Mouse (Mus musculus) megakaryocyte progenitor cell, adult 5-6 weeks (primary cell): Measurements from ENCODE around the gene Spc25. TPM values are rescaled to one million over a fixed set of nuclear protein-coding genes. Genes with fewer than 3 reads are reported as not detected.

Experiments
- ATAC-seq: replicated peaks from 2 replicates; pipeline ENCODE4 v1.8.0; 2016; ENCODE audit warnings: mild to moderate bottlenecking, moderate TSS enrichment, inconsistent platforms; ENCODE audit not compliant: poor library complexity
- total RNA-seq, 2 experiments: library from RNA; stranded (forward) in 1 of 2; stranded (reverse) in 1 of 2; fragments of 157-497, 149-512 nt in 1 of 2; fragments of 200-1000 nt in 1 of 2; gene quantifications; 2 replicates each; pipeline versions ENCODE4 v1.2.3 to v1.2.4; 2015 to 2017

The Spc25 gene
- total RNA-seq (2015) (79.1 and 83.7 TPM in 2 replicates), total RNA-seq (2017) (98.5 and 109 TPM in 2 replicates)

DNA sequence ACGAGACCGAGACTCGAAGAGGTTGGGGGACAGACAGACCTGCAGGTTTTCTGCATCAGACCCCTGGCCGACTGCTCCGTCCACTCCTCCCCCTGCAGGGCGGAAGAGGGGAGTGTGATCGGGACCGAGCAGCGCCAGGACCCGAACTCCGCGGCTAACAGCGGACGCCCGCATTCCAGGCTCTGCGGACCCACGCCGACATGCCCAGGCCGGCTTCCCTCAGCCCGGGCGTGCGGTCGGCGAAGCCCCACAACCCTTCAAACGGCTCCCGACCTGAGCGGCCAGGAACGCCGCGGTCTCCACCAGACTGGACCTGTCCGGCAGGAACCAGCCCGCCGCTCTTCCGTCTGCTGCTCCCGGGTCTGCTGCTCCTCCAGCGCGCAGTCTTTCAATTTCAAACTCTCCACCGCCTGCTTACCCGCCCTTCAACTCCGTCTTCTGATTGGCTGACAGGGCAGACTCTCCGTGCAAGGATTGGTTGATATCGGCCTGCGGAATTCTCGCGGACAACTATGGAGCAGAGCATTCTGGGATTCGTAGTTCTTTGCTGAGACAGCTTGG, at the start of gene Spc25:
TSS of gene Spc25 (minus strand) at position 404 of the 561 bp plus-strand sequence.
- ATAC-seq, result peak; percentile 98

DNA sequence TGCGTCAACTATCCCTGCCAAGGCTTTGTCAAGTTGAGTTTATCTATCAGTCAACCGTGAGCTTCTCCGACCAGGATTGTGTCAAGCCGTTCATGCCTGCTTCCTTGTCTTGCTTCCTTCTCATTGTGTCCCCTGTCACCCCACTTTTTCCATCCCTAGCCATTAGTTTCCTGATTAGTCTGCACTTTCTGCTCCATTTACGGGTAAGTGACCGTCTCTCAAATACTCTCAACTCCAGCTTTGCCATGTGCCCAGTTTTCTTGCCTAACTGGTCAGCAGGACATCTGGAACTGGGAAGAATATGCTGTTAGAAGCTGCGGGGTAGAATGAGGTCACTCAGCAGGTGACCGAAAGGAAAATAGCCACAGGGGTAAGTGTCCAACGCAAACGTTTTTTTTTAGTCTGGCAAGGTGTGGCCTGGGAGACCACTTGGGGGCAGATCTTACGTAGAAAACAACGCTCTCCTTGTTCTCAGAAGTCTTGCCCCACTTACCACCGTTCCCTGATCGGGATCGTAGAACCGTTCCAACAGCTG, 42.3 kb upstream of the Spc25 start:
- no peak for ATAC-seq

DNA sequence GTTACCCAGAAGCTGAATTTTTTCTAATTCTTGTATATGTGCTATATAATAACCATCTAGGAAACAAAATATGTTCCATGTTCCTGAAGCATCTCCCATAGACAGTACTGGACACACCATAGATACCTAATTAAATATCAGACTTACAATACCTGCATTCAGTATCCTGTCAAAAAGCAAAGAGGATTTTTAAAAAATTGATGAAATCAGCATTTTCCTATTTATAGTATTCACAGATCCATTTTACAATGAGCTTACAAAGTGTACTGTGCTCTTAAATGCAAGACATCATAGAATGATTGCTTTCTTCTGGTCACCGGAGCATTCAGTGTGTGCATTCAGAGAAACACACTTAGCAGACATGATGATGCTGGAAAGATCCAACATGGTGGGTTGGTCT, 41.1 kb upstream of the Spc25 start:
- ATAC-seq, result no peak

DNA sequence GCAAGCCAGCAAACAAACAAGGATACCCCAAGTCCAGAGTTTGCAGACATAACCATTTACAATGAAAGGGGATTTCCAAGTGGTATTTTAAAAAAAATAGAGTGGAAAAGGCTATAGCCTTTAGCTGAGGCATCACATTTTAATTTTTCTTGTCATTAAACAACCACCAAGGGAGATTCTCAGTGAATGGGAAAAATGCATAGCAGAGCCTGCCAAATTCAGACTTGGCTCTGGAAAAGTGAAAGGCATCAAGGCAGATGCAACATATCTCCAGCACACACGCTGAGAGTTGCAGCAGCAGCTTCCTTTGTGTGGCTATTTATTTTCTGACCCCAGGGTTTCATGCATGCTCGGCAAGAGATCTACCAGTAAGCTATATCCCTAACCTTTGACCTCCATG, 38.9 kb upstream of the Spc25 start:
- ATAC-seq, result no peak

DNA sequence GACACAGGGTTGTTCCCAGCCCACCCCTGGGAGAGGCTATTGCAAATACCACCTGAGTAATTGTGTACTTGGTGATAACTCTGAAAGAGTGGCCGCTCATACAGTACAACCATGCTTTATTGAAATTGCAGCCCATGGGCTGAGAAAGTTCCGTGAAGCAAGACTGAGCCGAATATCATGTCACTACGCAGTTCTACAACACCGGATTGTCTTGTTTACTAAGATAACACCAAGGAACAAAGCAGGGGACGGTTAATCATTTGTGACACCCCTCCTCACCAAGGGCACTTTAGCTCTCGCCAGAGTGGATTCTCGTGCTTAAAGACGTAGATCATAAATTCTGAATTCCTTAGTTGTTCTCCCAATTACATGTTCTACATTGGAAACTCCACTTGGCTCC, 33.3 kb upstream of the Spc25 start:
- no peak for ATAC-seq

DNA sequence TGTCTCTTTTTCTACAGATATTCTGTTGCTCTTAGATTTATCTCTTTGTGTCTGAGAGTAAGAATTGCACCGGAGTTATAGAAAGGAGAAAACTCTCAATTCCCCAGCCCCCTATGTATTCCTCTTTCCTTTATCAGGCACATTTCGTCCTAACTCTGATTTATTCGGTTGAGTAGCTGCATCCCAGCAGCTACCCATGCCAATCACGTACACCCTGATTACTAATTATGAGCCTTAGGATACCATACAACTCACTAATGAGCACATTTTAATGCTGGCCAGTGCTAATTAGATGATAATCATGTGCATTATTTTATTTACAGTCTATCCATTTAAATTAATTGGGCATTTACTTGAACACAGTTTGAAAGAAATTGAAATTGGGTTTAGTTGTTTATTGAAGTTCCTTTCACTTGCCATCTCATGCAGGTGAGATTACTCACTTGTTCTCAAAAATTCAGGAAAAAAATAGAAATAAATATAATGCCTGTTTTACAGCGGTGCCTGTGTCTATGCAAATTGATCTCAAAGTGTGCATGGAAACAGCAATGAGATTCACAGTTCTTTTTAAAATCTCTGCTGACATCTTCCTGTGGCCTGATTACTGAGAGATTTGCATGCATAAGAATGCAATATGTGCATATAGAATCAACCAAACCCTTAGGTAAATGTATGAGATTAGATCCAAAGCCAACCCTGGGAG, 29.1 kb upstream of the Spc25 start:
- no peak for ATAC-seq

DNA sequence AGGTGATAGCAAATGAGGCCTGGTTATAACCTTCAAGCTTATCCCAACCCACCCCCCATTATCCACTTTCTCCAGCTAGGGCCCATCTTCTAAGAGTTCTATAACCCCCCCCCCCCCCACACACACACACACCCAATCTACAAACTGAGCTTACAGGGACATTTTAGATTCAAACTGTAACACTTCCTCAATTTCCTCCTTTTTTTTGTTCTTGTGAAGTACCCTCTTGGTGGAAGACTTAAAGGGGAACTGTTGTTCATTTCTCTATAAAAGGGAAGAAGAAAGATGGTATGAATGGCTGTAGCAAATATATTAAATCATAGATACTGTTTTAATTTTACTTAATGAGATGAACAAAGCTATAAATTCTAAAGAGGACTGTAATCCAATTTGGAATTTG, 26.1 kb upstream of the Spc25 start:
- peak; percentile 80 for ATAC-seq

DNA sequence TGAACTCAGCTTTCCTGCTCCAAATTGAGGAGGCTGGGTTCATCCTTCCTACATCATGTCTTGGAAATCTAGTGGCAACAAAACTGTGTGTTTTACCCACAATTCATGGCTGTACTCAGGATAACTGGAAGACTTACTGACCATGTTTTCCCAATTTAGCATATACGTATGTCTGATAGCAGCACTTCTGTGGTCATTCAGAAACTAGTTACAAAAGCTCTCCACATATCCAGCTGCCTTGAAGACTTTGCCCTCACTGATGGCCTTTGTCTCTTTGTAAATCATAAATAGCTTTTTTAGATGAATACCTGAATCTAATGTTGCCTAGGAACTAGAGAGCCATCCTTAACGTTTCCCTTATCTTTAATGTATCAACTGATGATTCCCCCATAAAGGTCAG, 24.1 kb upstream of the Spc25 start:
- no peak for ATAC-seq

DNA sequence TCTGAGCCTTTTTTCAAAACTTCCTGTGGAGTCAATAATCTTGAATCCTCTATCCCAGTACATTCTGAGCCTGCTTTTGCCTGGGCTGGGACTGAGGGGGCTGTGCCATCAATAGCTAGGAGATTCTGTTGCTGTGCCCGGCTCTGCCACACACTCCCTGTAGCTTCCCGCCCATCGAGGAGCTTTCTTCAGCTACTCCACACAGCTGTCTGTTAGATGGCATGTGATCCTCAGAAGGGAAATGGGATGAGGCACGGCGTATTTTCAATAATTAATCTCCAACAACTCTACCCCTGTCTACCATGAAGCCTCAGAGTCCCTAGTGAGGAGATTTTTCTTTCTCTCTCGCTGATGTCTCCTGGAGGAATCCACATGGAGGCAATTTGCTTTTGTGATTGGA, 22.6 kb upstream of the Spc25 start:
- no peak for ATAC-seq

DNA sequence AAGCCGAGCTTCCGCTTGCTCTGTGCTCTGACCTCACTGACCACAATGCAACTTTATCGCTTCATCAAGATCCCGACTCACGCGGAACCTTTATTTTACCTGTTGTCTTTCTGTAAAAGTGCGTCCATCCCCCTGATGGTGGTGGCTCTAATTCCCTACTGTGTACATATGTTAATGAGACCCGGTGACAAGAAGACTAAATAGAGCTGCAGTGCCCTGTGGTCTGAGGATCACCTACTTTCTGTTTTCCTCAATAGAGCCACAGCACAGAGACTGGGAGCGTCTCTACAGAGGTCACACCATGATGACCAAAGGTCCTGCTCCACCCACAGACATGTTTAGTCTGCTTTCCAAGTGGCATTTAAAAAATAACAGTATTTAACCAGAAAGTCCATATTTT, 20.9 kb upstream of the Spc25 start:
- ATAC-seq, result no peak

DNA sequence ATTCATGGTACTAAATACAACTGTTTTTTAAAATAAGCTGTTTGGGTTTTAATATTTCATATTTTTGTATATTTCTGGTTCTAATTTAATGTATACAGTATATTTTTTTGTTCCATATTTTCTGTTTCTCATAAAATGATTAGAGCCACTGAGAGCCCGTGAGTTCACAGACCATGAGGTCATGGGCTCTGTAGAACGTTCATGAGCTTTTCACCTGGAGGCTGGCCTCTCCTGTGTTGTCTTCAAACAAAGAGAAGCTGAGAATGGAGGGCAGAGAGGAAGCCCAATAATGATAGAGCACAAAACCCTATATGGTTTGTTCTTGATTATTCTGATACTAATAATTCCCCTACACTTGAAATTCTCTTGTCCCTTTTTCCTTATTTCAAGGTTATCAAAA, 18.7 kb upstream of the Spc25 start:
- no peak for ATAC-seq

DNA sequence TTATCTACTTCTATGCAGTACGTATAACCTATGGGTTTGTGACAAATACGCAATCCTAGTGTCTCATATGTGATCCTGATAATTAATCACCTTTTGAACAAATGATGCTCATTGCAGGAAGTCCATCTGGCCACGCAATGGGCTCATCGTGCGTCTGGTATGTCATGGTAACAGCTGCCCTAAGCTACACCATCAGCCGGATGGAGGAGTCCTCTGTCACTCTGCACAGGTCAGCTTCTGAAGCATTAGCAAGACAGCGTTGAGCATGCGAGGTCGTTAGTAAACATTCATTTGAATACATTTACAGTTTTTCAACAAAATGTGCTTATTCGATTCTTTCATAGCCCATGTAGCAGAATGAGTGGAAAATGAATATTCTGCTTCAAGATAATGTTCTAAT, 16.8 kb upstream of the Spc25 start:
- ATAC-seq, result no peak

DNA sequence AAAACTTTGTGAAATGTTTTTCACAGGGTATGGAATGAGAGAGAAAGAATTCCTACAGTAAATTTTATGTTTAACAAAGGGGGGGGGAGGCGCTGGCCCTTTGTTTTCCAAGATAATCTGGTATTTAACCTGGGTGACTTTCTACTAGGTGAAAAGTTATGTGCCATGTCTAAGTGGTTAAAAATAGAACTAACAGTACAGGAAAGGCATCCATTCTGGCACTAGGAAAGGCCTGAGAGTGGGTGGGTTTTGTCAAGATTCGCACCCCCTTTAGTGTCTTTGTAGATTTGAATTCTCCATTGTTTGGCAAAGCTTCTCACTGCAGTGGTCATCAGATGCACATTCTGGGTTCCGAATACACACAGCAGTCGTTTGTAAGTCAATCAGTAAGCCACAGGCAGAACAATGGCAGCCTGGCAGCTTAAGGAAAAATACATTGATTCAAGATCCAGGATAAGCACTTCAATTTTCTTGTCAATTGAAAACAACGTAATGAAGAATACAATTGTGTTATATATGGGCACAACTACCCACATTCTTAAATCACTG, 15.9 kb upstream of the Spc25 start:
- ATAC-seq, result no peak

DNA sequence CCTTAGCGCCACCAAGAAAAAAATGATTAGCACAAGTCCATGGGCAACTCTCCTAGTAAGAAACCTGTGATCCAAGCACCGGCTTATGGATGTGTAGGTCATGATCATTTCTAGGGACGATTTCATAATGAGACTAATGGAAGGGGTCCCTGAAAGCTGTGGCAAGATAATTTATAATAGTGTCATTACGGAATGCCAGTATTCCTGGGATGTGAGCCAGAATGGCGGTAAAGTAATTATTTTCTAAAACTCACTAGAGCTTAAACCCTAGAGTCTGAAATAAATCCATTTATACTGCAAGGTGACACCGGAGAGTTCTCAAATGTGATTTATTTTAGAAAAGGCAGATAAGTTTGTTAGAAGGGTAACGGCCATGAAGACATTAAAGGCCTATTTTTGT, 9.2 kb upstream of the Spc25 start:
- no peak for ATAC-seq

DNA sequence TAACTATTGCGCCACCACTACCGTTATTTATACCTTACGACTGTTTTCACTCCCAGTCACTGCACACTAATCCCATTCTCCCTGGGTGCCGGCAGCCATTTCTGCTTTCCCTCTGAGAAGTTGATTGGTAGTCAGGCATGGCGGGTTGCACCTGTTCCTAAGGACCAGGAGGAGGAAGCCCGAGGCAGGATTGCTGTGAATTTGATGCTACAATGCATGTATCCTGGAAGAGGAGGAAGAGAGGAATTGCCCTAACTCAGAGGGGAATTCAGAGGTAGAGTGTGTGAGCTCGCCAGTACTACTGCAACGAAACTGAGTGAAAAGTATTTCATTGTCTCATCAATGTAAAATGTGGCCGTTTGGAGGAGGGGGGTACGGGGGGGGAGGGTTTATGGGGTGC, 6.7 kb upstream of the Spc25 start:
- no peak for ATAC-seq

DNA sequence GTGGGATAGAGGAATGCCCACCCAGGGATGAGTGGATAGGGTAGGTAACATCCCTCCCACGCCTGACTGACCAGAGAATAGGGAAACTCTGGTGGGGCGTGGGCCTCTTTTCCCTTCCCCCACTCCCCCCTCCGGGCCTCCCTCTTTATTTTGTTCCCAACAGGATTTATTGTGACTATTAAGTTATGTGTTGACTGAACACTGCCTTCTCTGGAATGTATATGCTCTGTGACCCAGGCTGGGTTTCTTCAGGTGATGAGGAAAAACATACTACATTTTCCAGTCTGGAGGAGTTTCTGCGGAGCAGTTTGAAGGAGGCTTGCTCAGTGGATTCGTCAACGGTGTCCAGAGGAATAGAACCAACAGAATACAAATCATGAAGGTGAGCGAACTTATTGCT, 4.8 kb upstream of the Spc25 start, which contains the start of gene G6pc2:
TSS of gene G6pc2 (plus strand) at position 301 of the 400 bp plus-strand sequence.
- no peak for ATAC-seq

DNA sequence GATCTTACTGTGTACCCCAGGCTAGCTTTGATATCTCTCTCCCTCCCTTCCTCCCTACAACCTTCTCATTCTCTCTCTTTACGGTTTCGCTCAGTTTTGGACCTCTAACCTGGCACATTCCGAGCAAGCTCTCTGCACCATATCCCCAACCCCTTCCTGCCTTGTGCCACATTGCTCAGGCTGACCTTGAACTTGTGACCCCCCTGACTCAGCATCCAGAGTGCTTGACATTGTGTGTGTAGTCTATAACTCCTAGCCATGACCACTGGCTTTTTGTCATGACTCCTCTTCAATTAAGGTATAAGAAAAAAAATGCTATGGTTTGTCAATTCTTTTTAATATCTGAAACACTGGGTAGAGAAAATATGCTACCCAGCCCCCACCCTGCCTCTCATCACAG, 3.7 kb upstream of the Spc25 start:
- no peak for ATAC-seq

DNA sequence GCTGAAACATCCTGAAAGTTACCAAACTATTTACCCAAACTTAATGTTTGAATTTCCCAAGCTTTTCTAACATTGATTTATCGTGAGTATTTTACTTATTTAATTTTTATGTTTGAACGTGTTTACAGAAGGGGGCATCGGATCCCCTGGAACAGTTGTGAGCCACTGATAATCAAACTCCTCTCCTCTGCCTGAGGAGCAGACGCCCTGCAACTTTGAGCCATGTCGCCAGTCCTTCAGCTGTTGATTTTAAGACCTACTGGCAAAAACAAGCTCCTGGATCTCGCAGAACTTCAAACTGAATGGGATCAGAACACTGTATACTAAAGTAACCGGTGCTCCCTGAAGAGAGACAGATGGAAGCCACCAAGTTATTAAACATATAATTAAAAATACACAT, 529 bp upstream of the Spc25 start:
- ATAC-seq, result peak; percentile 33

DNA sequence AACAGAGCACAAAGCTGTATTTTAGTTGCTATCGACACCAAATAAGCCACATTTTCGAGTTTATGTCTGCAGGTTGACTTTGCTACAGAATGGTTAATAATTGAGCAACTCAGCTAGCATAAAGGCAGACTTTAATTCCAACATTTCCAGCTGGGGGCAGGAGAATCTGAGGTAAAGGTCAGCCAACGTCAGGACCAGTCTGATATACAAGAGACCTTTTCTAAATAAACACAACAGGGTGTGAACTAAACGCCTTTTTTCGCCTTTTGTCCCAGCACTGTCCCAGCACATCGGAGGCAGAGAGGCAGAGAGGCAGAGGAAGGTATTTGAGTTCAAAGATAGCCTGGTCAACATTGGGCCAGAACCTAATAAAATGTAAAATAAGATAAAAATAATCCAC, 809 bp downstream of the Spc25 start:
- ATAC-seq, result no peak

DNA sequence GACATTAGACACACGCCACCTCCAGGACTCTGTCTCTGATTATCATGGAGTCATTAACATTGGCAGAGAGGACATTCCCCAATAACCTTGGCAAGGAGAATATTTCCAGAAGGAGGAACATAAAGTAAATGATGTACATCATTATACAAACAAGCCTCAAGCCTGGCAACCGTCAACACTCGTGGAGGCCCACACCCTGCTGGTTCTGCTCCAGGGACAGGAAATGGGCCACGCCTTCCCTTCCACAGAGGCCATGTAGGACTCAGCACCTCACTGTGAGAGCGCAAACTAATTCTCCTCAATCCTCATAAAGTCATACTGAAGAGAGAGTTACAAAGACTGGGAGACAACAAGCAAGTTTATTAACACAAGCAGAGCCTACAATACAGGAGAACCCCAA, 12.4 kb downstream of the Spc25 start:
- no peak for ATAC-seq

DNA sequence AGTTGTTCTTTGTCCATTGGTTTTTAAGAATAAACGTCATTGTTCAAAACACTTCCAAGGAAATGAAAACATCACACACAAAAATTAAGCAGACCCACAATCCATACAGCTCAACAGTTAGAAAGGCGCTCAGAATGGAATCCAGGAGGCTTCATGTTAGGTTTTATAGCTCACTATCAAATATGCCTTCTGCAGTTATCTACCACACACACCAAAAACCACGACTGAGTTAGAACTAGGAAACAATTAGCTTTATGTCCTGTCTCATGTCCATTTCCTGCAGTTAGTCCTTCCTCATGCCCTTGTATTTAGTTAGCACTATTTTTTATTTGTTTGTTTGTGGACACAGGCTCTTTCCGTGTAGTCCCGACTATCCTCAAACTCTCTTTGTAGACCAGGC, 14.9 kb downstream of the Spc25 start:
- peak; percentile 70 for ATAC-seq

DNA sequence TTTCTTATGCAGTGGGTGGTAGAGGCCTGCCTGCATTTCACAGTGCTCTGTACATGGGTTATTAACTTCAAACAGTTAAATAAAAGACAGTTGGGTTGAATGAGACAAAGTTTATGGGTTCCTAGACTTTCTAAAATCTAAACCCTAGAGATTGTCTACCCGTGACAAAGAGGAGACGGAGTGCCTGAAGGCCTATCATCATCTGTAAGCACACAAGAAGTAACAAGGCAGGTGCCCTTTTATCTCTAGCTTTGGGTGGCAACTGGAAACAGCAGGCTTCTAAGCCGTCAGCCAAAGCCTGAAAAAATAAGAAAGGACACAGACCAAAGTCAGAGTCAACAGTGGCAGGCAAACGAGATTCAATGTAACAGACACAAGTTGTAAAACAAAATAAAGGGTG, 16.8 kb downstream of the Spc25 start:
- no peak; the same call in 1 of the 2 replicates for ATAC-seq
